Mouse (Mus musculus) cerebellum, adult (tissue): ENCODE results near the gene Itgb7.
A peak's percentile ranks its signal among the peaks of the same experiment; 100 is the strongest.

Experiments
- ATAC-seq: cut with Nextera tagmentation; 2 replicates; pipeline ENCODE4 v1.9.2; 2017; ENCODE audit warnings: mild to moderate bottlenecking, moderate library complexity, mixed read lengths; ENCODE audit not compliant: insufficient number of reproducible peaks, low FRiP score, low TSS enrichment

The Itgb7 gene

DNA sequence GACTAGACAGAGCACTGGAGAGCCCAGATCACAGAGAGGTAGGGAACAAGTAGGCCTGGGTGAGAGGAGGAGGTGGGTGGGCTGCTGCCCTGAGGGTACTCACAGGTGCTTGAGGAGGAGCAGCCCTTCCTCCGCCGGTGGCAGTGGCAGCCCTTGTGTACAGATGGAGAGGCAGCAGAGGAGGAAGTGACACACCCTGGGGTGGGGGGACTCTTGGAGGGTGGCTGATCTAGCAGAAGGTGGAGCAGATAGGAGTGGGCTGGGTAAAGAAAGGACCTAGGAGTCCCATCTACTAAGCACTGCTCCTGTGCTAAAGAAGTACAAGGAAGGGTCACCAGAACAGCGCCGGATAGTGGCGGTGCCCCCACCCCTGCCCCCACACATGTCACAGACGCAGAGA is at the start of gene Itgb7:
Itgb7 (minus strand) TSS at position 197 of the 400 bp plus-strand sequence.
- no peak for ATAC-seq

DNA sequence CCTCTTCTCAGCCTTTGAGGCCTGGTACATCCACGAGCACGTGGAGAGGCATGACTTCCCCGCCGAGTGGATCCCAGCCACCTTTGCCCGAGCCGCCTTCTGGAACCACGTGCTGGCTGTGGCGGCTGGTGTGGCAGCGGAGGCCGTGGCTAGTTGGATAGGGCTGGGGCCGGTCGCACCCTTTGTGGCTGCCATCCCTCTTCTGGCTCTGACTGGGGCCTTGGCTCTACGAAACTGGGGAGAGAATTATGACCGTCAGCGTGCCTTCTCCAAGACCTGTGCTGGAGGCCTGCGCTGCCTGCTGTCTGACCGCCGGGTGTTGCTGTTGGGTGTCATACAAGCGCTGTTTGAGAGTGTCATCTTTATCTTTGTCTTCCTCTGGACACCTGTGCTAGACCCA is 48.9 kb upstream of the Itgb7 start:
- no peak for ATAC-seq

DNA sequence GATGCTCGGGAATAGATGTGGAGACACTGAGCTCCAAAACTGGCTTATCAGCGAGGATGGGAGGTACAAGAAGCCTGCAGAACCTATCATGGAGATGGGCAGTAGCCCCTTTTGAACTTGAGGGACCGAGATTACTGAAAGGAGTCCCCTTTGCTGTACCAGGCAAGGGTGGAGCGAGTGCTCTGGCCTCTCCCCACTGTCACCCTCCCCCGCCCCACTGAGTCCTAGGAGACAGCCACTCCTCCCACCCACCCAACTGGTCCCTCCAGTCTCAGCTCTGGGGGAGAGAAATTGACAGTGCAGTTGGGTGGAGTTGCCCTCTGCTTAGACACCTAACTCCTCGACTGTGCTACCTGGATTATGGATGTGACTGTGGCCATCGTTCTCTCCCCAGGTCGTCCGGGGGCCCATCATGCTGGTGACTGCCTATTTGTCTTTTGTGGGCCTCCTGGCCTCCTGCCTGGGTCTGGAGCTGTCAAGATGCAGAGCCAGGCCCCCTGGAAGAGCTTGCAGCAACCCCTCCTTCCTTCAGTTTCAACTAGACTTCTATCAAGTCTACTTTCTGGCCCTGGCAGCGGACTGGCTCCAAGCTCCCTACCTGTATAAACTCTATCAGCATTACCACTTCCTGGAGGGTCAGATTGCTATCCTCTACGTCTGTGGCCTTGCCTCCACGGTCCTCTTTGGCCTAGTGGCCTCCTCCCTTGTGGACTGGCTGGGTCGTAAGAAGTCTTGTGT is 48.2 kb upstream of the Itgb7 start:
- peak; percentile 38; the same call in 1 of the 2 replicates for ATAC-seq

DNA sequence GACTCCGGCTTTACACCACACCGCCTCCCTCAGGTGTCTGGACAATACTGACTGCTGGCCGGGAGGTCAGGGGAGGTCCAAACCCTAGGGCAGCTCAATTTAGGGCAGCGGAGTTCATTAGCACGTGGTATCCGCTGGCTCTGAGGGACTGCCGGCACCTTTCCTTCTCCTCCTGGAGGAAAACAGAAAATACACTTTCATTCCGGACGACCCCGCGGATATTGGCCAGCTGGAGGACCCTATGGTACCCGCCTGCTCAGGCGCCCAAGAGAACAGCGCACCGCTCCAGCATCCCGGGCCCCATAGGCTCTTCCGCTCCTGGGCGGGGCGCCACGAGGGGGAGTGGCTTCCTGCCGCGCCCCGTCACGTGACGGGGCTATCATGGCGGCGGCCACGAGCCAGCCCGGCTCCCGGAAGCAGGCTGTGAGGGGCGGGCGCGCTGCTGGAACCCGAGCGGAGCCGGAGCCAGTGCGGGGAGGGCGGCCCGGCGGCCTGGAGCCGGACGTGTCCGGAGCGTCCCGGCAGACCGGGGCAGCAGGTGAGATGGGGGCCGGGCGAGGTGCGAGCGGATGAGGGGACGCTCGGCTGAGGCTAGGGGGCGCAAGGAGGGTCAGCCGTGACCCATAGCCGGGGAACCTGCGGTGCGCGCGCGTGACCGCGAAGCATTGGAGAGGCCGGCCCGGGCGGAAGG is 47.5 kb upstream of the Itgb7 start, which contains the start of gene Mfsd5:
Mfsd5 (plus strand) TSS at position 363 of the 691 bp plus-strand sequence.
- ATAC-seq, result peak; percentile 91

DNA sequence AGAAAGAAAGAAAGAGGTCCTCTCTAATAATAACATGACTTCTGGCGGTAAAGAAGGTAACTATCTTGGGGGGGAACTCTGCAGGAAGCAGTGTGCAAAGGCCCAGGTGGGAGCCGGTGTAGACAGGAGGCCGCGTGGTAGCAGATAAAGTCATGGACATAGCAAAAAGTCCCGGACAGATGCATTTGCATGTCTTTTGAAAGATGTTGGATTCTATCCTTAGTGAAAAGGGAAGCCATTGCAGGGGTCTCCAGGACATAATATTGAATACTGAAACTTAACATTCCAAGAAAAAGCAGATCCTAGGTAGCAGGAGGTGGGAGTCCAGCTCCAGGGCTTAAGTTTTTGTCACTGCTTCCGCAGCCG is 47.0 kb upstream of the Itgb7 start:
- no peak for ATAC-seq

DNA sequence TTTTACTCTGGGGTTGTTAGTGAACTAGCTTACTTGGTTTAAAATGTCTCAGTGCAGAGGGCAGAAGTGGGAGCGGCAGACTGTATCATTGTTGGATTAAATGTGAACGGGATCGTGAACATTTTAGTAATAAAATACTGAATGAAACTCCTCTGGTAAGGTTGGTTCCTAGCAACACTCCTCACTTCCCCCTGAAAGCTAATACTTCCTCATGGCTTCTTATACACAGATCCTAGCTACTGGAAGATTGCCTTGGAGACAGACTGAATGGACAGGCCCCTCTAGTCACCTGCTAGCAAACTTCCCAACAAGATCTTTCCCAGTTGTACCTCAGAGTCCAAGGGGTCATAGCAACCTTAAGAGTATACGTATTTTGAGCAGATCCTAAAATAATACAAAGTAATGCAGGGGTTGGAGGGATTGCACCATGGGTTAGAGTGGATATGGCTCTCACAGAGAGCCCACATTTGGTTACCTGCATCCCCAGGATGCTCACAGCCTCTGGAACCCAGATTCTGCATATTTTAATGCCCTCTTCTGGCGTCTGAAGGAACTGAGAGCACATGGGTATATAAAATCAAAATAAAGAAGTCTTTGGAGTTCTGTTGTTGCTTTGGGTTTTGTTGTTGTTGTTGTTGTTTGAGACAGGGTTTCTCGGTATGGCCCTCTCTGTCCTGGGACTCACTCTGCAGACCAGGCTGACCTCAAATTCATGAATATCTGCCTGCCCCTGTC is 42.4 kb upstream of the Itgb7 start:
- no peak for ATAC-seq

DNA sequence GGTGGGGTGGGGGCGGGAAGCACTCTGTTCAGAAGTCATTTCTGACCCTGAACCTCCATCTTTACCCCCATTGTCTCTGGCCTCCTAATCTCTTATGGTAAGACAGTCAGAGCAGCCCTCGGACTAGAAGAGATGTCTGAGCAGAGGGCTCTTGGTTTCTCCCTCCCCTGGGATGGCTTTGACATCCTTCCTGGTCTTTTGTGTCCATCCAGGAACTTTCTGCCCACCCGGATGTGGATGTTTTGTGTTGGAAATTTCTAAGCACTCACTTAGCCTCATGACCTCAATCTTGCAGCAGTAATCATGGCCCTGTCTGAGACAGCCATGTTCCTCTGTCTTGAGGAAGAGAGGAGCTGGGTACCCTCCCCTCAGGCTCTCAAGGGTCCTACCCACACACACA is 39.7 kb upstream of the Itgb7 start:
- ATAC-seq, result no peak

DNA sequence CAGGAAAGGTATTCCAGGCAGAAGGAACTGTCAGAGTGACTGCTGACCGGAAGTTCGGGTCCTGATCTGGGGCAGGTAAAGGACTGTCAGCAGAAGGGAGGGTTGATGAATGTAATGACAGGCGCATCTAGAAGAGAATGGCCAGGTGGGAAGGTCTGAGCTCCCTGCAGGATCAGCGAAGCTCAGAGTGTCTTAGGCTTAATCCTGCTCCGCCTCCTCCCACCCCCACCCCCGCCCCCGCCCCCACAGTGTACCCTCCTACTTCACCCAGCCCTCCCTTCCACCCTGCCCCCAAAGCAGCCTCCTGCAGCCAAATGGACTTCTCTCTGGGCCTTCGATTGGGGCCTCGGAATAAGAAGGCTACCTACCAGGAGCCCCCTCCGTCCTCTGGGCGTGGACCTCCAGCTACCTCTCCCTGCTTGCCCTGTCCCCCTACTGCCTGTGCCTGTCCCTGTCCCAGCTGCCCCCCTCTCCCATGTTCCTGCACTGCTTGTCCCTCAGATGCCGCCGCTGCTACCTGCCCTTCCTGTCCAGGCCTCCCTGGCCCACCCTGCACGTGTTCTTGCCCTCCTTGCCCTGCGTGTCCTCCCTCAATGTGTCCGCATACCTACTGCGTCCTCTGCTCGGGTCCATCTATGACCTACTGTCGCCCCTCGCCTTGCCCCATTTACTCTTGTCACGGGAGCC is 38.7 kb upstream of the Itgb7 start, which contains the start of gene Gm9918:
Gm9918 (plus strand) TSS at position 290 of the 687 bp plus-strand sequence.
- no peak for ATAC-seq

DNA sequence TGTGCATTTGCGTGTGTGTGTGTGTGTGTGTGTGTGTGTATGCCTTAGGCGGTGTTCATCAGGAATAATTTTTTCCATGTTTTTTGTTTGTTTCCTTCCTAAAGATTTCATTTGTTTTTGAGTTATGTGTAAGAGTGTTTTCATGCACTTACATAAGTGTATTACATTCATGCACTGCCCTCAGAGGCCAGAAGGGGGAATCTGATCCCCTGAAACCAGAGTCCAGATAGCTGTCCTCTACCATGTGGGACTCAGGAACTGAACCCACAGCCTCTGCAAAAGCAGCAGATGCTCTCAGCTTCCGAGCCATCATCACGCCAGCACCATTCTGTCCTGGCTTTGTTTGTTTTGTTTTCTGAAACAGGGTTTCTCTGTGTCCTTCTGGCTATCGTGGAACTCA is 33.8 kb upstream of the Itgb7 start:
- ATAC-seq, result no peak

DNA sequence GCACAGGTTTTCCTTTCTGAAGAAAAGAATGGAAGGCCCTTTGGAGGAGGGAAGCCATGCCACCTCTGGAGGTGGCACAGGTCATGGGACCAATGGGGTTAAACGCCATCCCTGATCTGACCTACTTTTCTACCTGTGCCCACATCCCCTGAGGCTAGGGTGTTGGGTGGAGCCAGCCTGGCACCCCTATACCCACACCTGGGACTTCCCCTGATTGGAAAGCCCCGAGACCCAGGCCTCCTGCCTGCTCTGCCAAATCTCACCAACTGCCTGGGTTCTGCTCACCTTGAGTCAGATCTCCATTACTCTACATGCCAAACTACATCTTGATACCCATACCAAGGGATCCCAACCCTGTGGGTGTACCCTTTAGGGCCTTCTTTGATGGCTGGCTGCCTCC is 31.3 kb upstream of the Itgb7 start:
- no peak for ATAC-seq

DNA sequence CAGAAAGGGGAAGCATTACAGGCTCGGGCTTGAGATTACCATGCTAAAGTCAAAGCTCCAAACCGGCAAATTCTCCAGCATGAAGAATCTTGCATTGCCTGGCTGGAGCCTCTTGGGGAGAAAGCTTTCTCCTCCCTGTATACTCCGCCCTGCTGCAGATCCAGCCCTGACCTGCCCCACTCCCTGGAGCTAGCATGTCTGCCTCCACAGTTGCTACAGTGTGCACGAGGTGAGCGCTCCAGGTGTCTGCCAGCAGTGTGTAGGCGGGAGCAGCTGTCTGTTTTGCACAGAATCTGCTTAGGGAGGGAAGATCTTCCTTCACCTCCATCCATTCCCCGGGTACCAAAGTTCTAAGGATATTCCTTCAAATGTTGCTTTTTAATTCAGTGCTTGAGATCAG is 30.8 kb upstream of the Itgb7 start:
- no peak for ATAC-seq

DNA sequence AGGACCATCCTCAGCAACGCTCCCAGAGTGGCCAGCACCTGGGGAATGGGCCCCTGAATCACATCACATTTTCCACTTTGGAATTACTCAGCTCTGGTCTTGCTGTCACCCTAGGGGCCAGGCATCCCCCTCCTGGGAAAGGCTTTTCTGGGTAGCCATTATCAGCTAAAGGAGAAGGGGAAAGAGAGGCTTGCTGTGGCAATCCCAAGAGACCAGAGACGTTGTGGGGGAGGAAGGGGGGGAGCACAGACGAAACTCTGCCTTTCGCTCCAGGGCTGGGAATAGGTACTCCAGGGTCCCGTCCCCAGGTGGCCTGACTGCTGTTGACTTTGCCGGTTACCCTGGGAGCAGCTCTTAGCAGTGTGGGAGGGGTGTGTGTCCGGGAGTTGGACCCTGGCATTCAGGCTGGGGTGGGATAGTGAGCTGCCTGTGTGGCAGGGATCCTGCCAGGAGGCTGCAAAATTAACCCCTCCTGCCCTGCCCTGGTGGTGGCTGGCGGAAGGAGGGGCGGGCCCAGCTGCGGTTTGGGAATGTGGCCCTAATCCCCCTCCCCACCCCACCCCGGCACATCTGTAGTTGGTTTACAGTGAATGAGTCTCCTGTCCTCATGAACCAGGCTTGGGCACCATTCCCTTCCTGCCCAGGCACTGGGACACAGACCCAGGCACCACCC is 27.0 kb upstream of the Itgb7 start:
- ATAC-seq, result no peak

DNA sequence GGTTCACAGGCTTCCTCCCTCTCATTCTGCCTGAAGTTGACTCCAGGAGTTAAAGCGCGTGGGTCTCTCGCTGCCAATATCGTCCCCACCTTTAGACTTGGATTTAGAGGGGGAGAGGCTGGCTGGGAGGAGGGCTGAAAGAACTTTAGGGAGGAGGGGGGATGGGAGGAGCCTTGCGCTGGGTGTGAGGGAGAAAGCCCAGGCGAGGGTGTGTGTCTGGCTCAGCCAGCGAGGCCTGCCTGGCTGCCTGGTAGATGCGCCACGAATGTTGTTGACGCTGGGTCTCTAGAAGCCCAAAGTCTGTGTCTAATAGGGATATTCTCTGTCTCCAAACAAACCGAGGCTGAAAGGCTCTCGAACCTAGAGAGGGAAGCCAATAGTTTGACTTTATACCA is 26.3 kb upstream of the Itgb7 start:
- ATAC-seq, result peak; percentile 38; the same call in 1 of the 2 replicates

DNA sequence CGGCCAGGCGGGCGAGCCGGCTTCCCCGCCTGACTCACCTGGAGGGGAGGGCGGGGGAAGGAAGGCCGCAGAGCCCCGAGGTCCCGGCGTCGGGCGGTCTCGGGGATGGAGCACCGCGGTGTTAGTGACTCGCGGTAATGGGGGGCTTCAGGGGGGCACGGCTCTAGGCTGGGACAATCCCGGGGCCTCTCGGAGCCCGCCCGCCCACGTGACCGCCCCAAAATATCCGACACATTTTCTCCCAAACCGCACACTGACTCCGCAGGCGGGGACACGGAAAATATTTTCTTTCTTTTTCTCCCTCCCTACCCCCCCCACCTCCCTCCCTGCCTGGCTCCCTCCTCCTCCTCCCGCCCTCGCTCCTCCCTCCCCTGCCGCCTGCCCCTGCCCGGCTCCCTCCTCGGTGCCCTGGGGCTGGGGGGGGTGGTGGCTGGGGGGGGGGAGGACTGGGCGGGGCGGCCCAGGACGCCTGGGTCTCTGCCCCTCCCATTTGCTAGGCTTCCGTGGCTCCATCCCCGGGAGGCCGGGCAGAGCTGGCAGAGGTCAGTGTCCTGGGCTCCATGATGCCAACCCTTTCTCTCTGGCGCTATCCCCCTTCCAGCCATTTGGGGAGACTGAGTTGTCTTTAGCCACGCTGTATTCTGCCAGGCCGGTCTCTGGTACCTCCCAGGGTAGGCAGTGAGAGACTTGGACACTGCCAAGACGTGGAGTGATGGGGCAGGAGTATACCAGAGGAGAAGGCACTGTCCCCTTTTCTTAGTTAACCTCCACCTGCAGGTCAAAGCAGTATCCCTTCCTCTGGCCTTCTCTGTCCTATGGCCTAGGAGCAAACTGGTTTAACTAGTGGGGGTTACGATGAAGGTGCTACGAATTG is 25.7 kb upstream of the Itgb7 start, which contains the start of gene Rarg:
Rarg (minus strand) TSS at position 316 of the 874 bp plus-strand sequence.
- peak; percentile 56 for ATAC-seq

DNA sequence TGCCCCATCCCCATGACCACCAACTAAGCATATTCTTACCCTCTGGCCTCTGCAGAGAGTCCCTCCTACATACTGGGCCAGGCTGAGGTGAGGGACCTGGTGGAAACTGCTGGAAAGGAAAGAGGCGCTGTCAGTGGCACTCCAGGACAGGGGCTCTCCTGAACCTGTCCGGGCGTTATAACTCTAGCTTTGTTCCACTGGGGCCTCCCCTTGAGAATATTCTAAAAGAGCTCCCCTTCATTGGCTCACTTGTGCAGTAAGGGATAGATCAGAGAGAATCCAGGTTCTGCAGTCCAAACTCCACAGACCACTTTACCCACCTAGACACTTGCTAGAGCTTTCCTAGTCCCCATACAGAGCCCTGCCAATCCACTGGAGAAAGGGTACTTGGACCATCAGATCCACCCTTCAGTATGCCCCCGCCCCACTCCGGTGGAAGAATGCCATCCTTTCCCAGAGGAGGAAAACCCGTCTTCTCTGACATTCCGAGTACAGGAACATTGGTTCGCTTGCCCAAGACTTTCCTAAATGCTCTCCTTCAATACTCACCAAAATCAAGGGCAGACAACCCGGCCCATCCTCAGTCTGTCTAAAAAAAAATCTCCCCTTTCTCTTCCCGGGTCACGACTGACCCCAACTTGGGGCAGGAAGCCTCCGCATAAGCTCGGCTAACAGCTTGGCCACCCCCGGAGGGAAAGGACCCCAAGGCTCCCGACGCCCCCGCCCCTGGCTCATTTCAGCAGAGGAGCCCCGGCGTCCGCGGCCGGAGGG is 24.9 kb upstream of the Itgb7 start:
- no peak for ATAC-seq

DNA sequence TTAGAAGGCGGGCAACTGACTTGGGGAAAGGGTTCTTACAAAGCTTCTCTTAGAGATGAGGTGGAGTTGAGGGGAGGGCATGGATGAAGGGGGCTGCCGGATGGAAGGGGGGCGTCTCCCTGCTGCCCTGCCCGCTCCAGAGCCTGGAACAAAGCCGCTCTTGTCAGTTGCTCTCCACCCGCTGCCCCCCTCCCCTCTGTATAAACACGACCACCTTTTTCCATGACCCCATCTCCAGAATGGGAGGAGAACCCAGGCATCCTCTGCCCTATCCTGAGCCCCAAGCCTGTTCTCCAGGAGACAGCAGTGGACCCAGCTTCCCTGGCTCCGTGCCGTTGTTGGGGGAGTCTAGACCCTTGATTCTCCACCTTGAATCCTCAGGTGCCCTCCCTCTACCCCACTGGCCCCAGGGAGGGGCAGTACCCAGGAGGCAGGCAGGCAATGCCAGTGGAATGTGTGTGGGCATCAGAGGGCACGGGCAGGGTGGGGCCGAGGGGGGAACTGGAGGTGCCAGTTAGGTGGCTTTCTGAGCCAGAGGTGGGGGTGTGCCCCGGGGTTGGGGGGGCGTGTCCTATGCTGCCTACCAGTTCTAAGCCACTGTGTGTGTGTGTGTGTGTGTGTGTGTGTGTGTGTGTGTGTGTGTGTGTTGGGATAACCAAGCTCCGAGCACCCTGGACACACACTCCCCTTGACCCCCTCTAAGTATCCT is 24.0 kb upstream of the Itgb7 start:
- ATAC-seq, result no peak

DNA sequence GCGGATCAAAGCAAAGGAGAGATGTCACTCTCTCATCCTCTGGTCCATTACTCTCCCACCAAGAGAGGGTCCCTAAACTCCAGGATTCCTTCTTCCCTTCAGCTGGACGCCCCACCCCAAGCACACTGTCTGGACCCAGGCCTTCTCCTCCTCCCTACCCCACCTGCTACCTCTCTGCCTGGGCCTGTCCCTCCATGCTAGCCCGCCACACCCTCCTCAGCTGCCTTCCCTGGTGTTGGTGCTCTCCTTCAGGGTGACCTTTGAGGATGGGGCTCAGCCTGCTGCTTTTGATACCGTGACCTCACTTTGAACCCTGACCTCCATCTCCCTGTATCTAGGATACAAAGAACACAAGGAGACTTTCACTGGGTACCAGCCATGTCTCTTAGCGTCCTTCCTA is 18.8 kb upstream of the Itgb7 start:
- ATAC-seq, result no peak

DNA sequence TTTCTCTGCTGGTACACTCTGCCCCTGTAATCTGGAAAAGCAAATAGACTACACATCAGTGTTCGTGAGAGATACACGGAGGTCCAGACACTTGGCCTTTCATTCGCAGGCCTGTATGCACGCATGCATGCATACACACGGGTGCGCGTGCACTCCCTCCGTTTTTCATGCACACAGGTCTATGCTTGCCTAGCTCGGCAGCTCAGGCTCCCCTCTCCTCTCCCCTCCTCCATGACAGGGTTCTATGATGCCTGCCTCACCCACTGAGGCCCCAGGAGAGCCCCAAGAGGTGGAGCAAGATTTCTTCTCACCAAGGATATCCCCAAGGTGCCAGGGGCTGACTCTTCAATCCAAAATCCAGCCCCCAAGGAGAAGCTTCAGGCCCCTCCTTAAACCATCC is 18.2 kb upstream of the Itgb7 start:
- ATAC-seq, result no peak
